Mouse (Mus musculus) liver, postnatal 0 days (tissue): ENCODE results near the gene H2al1d.
"Not testable (repeated sequence)": the region's sequence is repeated elsewhere in the genome, so short reads cannot be mapped to it uniquely, and the experiment has no call there.

Experiments
- CTCF ChIP-seq: sonication (generic); IDR thresholded peaks from 2 replicates; pipeline ENCODE4 v1.5.1; 2016; ENCODE audit warnings: antibody characterized with exemption, low read depth
- EP300 ChIP-seq: IDR thresholded peaks from 2 replicates; pipeline ENCODE4 v1.6.1; 2016; ENCODE audit warnings: antibody characterized with exemption, low read depth, mild to moderate bottlenecking

GRCm38 (mm10) chrX:11321192-11321591 lies 12.6 kb downstream of the H2al1d start, which contains the start of gene H2al1h:
- not testable (repeated sequence) for TF ChIP-seq CTCF, EP300
